Mouse (Mus musculus) liver, embryonic 16.5 days (tissue): ENCODE data around the gene Ugt1a6a. TPM values are rescaled to one million over a fixed set of nuclear protein-coding genes. Genes with fewer than 3 reads are reported as not detected.
"Not testable (repeated sequence)": the region's sequence is repeated elsewhere in the genome, so short reads cannot be mapped to it uniquely, and the experiment has no call there.

ENCODE experiments used
- ATAC-seq: fragments of 200-750 bp; cut with Nextera tagmentation; 2 replicates; pipeline ENCODE4 v1.8.0; 2017; ENCODE audit warnings: low read depth, mild to moderate bottlenecking, moderate number of reproducible peaks, moderate library complexity
- H3K27ac ChIP-seq: fragments of 300-500 bp; sonication (generic); 2 replicates; pipeline ENCODE4 v1.5.1; 2014; ENCODE audit warnings: mild to moderate bottlenecking, low read length
- H3K27me3 ChIP-seq: fragments of 300-500 bp; sonication (generic); 2 replicates; pipeline ENCODE4 v1.6.1; 2014; ENCODE audit warnings: low read depth, low read length, mixed read lengths; ENCODE audit not compliant: control insufficient read depth, insufficient read depth
- H3K36me3 ChIP-seq: fragments of 300-500 bp; sonication (generic); 2 replicates; pipeline ENCODE4 v1.6.1; 2014; ENCODE audit warnings: mild to moderate bottlenecking; ENCODE audit not compliant: control insufficient read depth, insufficient read depth
- H3K4me1 ChIP-seq: fragments of 300-500 bp; sonication (generic); 2 replicates; pipeline ENCODE4 v1.6.1; 2014; ENCODE audit warnings: low read depth, low read length, mixed read lengths; ENCODE audit not compliant: control insufficient read depth
- H3K4me2 ChIP-seq: fragments of 300-500 bp; sonication (generic); 2 replicates; pipeline ENCODE4 v1.6.1; 2014; ENCODE audit warnings: low read depth, low read length, mixed read lengths
- H3K4me3 ChIP-seq: fragments of 300-500 bp; sonication (generic); 2 replicates; pipeline ENCODE4 v1.5.1; 2014; ENCODE audit warnings: low read depth, mild to moderate bottlenecking, low read length
- H3K9ac ChIP-seq: fragments of 300-500 bp; sonication (generic); 2 replicates; pipeline ENCODE4 v1.6.1; 2014; ENCODE audit warnings: low read depth, low read length
- H3K9me3 ChIP-seq: fragments of 300-500 bp; sonication (generic); replicated peaks from 2 replicates; pipeline ENCODE4 v1.6.1; 2016; ENCODE audit warnings: low read length; ENCODE audit not compliant: control insufficient read depth
- WGBS: fragments of 180-500 bp; shearing (Covaris S2); extraction: QIAGEN DNeasy Blood & Tissue Kit; methylation state at CpG from one replicate; pipeline ENCODE4 v1.1.7; 2014; ENCODE audit not compliant: insufficient replicate concordance; 5-methylcytosine and 5-hydroxymethylcytosine counted together
- polyA plus RNA-seq: library from polyadenylated mRNA; unstranded; fragments of >200 nt; fragmentation: Nextera tagmentation; extraction: Ambion mirVana; gene quantifications from 2 replicates; pipeline ENCODE4 v1.2.1, GENCODE M21; 2015

The Ugt1a6a gene
- polyA plus RNA-seq, 1 experiment from 2014 or later = 21.8 TPM

DNA sequence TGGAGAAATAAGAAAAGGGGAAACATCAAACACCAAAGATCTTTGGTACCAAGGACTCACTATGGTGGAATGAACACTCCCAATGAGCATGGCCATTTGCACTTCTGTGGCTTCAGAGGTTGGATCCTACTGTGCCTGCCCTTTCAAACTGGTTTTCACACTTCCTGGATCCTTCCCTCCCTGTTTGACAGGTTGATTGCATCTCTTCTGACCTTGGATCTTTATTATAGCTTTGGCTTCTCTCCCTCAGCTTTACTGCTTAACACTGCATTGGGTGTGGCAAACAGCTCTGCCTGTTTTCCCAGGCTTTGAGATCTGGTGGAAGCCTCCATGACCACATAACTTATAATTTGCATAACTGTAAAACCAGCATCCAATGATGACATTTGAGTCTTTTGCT is 85.7 kb downstream of the Ugt1a6a start:
- Histone ChIP-seq H3K9me3 (peaks cover 17% of the 10 kb centered on the region), H3K9ac (no peak overlapping the region), H3K4me1 (no peaks in the 10 kb centered on the region), H3K4me2 (no peak overlapping the region), H3K27me3 (no peaks in the 10 kb centered on the region), H3K36me3 (no peaks in the 10 kb centered on the region), H3K4me3 (no peak overlapping the region), H3K27ac (no peak overlapping the region)
- ATAC-seq = no peak

DNA sequence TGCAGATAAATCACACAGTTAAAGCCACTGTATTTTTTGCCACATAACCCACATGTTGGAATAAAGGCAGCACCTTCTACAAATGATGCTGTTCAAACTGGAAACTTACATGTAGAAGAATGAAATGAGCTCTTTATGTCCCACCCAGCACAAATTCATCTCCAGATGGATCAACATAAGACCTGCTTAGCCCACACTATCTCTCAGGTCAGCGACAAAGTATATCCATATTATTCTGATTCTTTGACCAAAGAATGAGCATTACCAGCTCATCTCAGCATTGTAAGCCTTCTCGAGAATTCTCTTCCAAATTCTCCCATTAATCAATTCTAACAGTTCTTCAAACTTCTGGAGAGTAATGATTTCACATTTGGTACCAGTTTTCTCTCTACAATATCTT is 87.6 kb downstream of the Ugt1a6a start:
- H3K9ac ChIP-seq = no peak overlapping the region
- ATAC-seq = no peak
- H3K9me3 ChIP-seq = peaks cover 14% of the 10 kb centered on the region
- no peak overlapping the region for H3K4me2 ChIP-seq
- no peaks in the 10 kb centered on the region for H3K36me3 ChIP-seq
- no peak overlapping the region for H3K4me3 ChIP-seq
- no peaks in the 10 kb centered on the region for H3K27me3 ChIP-seq
- no peak overlapping the region for H3K27ac ChIP-seq
- WGBS = 28% methylated on average over 2 of the region's 2 CpGs
- no peaks in the 10 kb centered on the region for H3K4me1 ChIP-seq

DNA sequence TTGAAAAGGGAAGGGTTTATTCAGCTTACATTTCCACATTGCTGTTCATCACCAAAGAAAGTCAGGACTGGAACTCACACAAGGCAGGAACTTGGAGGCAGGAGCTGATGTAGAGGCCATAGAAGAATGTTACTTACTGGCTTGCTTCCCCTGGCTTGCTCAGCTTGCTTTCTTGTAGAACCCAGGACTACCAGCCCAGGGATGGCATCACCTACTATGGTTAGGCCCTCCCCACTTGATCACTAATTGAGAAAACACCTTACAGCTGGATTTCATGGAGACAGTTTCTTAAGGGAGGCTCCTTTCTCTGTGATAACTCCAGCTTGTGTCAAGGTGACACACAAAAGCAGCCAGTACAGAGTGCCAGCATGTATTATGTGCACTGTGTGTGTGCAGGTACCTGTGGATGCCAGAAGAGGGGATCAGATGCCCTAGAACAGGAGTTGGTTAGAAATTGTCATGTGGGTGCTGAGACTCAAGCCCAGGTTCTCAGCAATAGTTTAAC is 88.5 kb downstream of the Ugt1a6a start:
- not testable (repeated sequence) for ATAC-seq, H3K9ac ChIP-seq, H3K4me3 ChIP-seq, H3K4me1 ChIP-seq, H3K36me3 ChIP-seq, H3K4me2 ChIP-seq, H3K27ac ChIP-seq, H3K27me3 ChIP-seq
- peaks cover 12% of the 10 kb centered on the region for H3K9me3 ChIP-seq

DNA sequence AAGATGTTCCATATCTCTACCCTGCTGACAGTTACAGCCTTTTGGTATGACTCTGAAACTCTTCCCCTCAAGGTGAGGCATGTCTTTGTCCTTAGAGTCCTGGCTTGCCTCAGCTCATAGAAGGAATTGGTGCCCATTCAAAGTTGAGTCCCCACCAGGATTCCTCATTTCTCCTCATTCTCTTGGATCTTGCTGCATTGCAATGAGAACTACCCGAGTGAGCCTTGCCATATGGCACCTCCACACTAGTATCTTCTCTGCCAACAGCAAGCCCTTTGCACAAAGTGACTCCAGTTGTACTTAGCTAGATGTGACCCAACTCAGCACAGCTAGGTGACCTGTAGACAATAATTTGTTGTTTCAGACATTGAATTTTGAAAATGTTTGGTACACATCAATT is 89.0 kb downstream of the Ugt1a6a start:
- Histone ChIP-seq H3K4me1 (no peaks in the 10 kb centered on the region), H3K9me3 (peaks cover 14% of the 10 kb centered on the region), H3K4me3 (no peak overlapping the region), H3K27me3 (no peaks in the 10 kb centered on the region), H3K4me2 (no peak overlapping the region), H3K27ac (no peak overlapping the region), H3K36me3 (no peaks in the 10 kb centered on the region), H3K9ac (no peak overlapping the region)
- no peak for ATAC-seq
- WGBS = 31% methylated on average over 1 of the region's 1 CpGs

DNA sequence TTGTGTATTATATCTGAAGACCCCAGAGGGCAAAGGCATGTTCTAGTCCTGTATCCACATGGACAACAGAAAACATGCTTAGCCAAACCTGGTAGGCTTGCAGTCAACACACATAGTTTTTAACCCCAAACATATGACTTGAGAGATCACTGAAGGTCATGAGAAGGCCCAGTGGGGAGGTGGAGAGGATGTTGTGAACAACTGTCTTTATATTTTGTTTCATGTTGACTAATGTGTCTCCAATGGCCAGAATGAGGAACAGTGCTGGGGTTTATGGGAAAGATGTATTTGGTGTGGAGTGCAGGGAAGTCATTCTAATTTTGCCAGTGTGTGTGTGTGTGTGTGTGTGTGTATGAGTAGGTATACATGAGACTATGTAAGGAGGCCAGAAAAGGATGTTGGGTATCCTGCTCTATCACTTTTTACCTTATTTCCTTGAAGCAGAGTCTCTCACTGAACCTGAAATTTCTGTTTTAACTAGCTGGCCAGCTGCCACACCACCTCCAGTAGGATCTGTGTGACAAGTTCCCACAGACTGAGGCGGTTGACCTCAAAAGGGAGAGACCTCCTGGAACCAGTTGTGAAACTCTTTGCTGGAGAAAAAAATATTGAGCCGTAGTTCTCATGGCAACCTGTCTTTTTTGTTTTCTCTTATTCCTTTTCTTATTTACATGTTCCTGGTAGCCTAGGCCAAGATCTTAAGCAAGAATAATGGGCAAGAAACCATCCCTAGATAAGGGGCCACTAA is 89.6 kb downstream of the Ugt1a6a start:
- Histone ChIP-seq H3K9me3 (peaks cover 14% of the 10 kb centered on the region), H3K27ac (no peak overlapping the region), H3K36me3 (no peaks in the 10 kb centered on the region), H3K27me3 (no peaks in the 10 kb centered on the region), H3K4me3 (no peak overlapping the region), H3K4me2 (no peak overlapping the region), H3K9ac (no peak overlapping the region), H3K4me1 (no peaks in the 10 kb centered on the region)
- 51% methylated on average over 2 of the region's 2 CpGs for WGBS
- no peak for ATAC-seq

DNA sequence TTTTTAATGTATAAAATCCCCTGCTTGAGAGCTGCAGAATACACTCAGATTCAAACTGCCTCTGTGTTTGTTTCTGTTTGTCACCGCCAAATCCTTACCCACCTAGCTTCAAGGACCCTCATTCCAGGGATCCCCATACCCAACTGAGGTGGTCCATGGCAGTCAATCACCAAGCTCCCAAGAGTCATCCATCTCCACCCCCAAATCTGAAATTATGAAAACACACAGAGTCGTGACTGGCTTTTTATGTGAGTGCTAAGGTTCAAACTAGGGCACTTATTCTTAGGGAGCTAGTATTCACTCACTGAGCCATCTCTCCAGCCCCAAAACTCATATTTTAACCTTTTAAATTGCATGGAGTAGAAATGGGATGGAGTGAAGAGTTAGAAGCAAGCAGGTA is 90.7 kb downstream of the Ugt1a6a start:
- not testable (repeated sequence) for H3K27me3 ChIP-seq, H3K4me1 ChIP-seq, H3K27ac ChIP-seq, H3K9ac ChIP-seq, ATAC-seq, H3K4me3 ChIP-seq, H3K4me2 ChIP-seq, H3K36me3 ChIP-seq
- peaks cover 22% of the 10 kb centered on the region for H3K9me3 ChIP-seq
- 29% methylated on average over 2 of the region's 2 CpGs for WGBS

DNA sequence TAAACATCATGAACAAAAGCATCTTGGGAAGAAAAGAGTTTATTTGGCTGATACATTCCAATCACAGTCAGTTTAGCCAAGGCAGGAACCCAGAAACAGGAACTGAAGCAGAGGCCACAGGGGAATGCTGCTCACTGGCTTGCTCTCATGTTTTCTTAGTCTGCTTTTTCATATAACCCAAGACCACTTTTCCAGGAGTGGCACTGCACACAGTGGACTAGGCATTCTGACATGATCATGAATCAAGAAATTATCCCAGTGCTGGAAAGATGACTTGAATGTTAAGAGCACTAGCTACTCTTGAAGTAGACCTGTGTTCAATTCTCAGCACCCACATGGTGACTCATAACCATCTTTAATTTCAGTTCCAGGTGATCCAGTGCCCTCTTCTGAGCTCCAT is 91.1 kb downstream of the Ugt1a6a start:
- Histone ChIP-seq H3K4me2 (no peak overlapping the region), H3K9me3 (peaks cover 26% of the 10 kb centered on the region), H3K4me1 (no peaks in the 10 kb centered on the region), H3K27ac (no peak overlapping the region), H3K27me3 (no peaks in the 10 kb centered on the region), H3K4me3 (no peak overlapping the region), H3K36me3 (no peaks in the 10 kb centered on the region), H3K9ac (no peak overlapping the region)
- no peak for ATAC-seq

DNA sequence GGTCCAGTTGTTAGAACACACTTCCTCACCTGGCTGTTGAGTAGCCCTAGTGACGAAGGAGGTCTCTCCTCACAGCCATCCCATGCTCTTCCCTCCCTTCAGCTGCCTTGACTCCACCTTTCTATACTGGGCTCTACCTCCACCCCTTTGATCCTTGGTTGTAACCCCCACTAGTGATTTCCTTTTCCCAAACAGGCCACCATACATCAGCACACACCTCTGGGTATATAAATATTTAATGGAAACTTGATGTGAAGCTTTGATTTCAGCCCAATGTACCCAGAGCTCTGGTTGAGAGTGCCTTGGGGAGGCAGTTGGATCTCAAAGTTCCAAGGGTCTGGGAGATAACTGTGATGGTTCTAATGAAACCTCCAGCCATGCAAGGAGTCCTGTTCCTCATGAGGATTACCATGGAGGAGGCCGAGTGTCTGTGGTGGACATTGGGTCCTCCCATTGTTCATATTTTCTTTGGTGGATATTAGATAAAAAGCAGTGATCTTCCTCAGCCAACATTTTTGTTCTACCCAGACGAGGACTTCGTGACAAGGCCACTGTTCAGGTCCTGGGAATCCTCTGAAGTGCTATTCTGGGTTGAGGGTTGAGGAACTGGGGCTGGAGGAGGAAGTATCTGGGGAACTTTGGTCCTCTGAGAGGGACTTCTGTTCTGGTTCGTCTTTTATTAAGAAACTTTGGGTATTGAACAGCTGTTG is 92.2 kb downstream of the Ugt1a6a start, which contains the start of gene Mroh2a:
Gene Mroh2a, plus strand, starts transcription at position 317 of the 710 bp plus-strand sequence.
- Histone ChIP-seq H3K4me3 (no peak within 1 kb of the TSS), H3K4me1 (no peaks in the 10 kb centered on the region), H3K4me2 (no peak within 1 kb of the TSS), H3K27ac (no peak within 1 kb of the TSS), H3K9ac (no peak within 1 kb of the TSS), H3K27me3 (no peaks in the 10 kb centered on the region), H3K36me3 (no peaks in the 10 kb centered on the region), H3K9me3 (peaks cover 33% of the 10 kb centered on the region)
- 36% methylated on average over 5 of the region's 5 CpGs for WGBS
- ATAC-seq = peak; percentile 19; the same call in 1 of the 2 replicates

DNA sequence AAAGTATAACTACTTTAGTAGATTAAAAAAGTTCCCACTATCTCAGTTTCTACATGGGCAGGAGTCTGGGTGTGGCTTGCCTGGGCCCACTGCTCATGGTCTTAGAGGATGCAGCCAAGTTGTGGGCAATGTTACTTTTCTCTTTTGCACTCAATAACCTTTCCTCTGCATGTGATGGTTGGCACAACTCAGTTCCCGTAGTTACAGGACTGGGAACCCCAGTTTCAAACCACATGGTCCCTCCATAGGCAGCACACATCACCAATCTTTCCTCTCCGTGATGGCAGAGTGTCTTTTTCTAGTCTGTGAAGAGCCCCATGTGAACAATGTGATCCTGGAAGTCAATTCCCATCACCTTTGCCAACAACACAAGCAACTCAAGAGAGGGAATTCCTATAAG is 92.9 kb downstream of the Ugt1a6a start:
- Histone ChIP-seq H3K27ac (no peak overlapping the region), H3K9me3 (peaks cover 31% of the 10 kb centered on the region), H3K9ac (no peak overlapping the region), H3K4me1 (no peaks in the 10 kb centered on the region), H3K4me2 (no peak overlapping the region), H3K4me3 (no peak overlapping the region), H3K27me3 (no peaks in the 10 kb centered on the region), H3K36me3 (no peaks in the 10 kb centered on the region)
- ATAC-seq = no peak
- 40% methylated on average over 2 of the region's 2 CpGs for WGBS
